Mouse (Mus musculus) T-cell, adult 2 months (primary cell): ENCODE results near the gene Tubb3.

Experiments
- DNase-seq: peaks from one replicate; pipeline ENCODE4 v3.0.0; 2022; ENCODE audit warnings: low spot score

Tubb3 gene

DNA sequence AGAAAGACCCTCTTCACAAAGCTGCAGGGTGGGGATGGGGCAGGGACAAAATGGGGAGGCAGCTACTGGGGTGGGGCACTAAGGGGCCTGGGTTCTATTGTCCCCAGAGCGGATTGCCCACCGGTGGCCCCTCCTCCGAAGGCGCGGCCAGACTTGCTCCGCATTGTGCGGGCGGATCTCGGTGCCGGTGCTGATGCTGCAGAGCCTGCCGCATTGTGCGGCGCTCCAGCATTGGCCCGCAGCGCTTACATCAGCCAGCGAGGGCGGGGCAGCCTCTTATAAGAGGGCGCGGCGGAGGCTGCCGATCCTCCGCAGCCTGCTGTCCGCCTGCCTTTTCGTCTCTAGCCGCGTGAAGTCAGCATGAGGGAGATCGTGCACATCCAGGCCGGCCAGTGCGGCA, at the start of gene Tubb3:
Gene Tubb3, plus strand, starts transcription at position 179 of the 400 bp plus-strand sequence.
- peak; percentile 63 for DNase-seq

GRCm38 (mm10) chr8:123373403-123374238, 37.6 kb upstream of the Tubb3 start, which contains the start of gene Tcf25:
TSS of gene Tcf25 (plus strand) at chr8:123373753.
- peak; percentile 98 for DNase-seq

DNA sequence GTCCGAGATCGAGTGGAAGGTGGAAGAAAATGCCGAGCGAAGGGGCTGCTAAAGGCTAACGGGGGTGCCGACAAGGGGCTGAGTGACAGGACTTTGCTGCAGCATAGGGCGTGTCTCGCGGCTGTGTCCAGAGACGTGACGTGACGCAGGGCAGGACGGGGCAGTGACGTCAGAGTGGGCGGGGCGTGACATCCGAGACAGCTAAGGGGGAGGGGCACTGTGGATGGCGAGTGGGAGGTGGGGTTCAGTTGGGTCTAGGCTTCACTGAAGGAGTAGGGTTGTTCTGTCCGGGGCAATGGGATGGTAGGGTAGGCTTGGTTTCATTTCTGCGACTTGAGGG, 37.0 kb upstream of the Tubb3 start:
- peak; percentile 91 for DNase-seq

DNA sequence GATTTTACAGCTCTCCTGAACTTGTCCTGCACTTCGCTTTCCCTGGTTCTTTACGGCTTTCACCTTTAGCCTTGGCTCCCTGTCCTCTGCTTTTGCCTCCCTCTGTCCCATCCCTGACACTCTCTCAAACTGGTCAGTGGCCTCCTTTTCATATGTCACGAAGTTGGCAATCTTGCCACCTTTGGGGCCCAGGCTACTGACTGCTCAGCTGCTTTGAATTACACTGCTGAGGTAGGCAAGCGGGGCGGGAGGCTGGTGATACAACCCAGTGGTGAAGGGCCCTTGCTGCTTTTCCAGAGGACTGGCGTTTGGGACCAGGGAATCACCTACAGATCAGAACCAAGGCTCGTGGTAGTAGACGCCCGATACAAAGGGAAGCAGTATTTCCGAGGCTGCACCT, 35.5 kb upstream of the Tubb3 start:
- no peak for DNase-seq

GRCm38 (mm10) chr8:123376106-123376505, 35.1 kb upstream of the Tubb3 start:
- DNase-seq = no peak

- no peak for DNase-seq
These were observed 29.5 kb upstream of the Tubb3 start for GRCm38 (mm10) chr8:123381711-123382110.

DNA sequence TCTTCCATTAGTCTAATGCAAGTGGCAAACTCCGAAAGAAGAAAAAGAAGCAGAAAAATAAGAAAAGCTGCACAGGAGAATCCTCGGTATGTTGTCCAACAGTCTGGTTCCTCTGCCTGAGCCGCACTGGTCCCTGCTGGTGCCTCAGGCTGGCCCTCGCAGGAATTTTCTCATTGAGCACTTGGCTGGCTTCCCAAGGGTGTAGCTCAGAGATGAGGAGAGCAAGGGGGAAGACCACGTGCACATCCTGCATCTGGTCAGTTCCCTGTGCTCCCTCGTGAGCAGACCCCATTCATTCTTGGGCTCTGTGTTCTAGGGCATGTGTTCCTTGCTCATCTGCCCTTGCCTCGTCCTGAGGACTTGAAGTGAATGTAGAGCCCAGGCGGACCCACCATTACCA, 28.7 kb upstream of the Tubb3 start:
- DNase-seq = no peak

GRCm38 (mm10) chr8:123384883-123385540, 26.2 kb upstream of the Tubb3 start:
- DNase-seq = peak; percentile 76

- no peak for DNase-seq
These were observed 24.2 kb upstream of the Tubb3 start for GRCm38 (mm10) chr8:123387041-123387440.

DNA sequence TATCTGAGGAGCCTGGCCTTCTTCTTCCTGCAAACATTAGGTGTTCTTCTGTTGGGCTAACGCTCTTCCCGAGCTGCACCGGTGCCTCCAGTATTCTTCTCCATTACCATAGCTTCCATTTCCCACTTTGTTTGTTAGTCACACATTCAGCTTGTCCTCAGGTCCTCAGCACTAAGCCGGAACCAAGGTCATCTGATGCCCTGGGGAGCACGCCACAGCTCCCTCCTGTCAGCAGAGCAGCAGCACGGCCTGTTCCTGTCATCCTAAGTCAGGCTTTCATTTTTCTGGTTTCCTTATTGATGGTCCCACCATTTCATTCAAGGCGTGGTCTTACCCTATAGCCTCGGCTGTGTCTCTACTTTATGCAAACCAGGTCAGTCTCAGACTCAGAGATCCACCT, 23.4 kb upstream of the Tubb3 start:
- no peak for DNase-seq

DNA sequence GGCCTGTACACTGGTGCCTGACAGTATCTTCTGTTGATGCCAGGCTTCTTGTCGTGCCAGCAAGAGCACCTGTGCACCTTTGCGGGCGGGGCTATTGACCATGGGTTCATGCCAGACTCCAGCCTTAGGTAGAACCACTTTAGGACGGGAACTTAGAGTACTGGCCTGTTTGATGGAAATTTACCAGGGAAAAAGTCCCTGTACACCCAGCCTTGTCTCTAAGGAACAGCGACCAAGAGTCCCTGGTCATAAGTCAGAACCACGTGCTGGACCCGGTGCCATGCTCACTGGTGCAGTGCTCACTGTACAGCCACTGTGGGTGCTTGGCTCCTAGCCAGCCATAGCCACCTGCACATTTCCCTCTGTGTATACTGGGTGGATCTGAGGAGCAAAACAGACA, 22.2 kb upstream of the Tubb3 start:
- no peak for DNase-seq

- no peak for DNase-seq
These were observed 12.9 kb upstream of the Tubb3 start for GRCm38 (mm10) chr8:123398308-123398707.

DNA sequence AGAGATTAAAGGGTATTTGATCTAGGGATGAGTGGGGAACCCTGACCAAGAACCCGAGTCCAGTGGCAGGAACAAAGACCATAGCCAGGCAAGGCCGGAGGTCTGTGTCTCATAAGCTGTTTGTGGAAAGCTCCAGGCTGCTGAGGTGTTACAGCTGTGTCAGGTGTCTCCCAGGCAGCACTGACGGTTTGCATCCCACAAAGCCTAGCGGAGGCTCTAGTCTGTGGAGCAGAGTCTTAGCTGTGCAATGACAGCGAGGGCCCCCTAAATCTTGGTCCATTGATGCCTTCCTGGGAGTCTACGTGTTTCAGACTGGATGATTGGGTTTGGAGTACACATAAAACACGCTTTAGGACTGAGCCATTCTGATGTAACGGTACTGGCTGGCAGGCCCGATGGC, 9.3 kb upstream of the Tubb3 start:
- no peak for DNase-seq

DNA sequence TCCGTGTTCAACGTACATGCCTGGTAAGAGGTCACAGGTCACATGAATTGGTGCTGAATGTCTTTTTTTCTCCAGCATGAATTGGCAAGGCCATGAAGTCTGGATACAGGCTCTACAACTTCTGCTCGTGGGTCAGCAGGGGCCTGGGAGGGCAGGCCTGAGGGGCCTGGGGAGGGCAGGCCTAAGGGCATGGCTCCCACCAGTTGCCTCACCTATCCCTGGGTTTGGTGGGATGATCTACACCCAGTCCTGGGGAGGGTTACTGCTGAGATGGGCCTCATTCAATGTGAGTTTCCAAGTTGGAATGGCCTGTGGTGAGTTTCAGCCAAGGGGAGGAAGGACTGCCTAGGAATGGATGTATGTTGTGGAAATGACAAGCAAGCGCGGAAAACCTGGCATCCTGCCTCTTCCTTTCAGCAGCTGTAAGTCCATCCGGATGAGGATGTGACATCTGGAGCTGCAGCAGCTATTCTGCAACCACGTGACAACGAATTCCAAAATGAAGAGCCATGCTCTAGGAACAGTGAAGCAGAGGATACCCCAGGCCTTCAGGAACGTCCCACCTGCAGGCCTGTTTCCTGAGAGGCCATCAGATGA, 8.4 kb upstream of the Tubb3 start:
- DNase-seq = no peak

GRCm38 (mm10) chr8:123404521-123404920, 6.7 kb upstream of the Tubb3 start:
- peak; percentile 73 for DNase-seq

GRCm38 (mm10) chr8:123406786-123407185, 4.4 kb upstream of the Tubb3 start, which contains the start of gene Mc1r:
TSS of gene Mc1r (plus strand) at chr8:123407107.
- DNase-seq = peak; percentile 73

DNA sequence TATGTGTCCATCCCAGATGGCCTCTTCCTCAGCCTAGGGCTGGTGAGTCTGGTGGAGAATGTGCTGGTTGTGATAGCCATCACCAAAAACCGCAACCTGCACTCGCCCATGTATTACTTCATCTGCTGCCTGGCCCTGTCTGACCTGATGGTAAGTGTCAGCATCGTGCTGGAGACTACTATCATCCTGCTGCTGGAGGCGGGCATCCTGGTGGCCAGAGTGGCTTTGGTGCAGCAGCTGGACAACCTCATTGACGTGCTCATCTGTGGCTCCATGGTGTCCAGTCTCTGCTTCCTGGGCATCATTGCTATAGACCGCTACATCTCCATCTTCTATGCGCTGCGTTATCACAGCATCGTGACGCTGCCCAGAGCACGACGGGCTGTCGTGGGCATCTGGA, 3.6 kb upstream of the Tubb3 start:
- DNase-seq = no peak

DNA sequence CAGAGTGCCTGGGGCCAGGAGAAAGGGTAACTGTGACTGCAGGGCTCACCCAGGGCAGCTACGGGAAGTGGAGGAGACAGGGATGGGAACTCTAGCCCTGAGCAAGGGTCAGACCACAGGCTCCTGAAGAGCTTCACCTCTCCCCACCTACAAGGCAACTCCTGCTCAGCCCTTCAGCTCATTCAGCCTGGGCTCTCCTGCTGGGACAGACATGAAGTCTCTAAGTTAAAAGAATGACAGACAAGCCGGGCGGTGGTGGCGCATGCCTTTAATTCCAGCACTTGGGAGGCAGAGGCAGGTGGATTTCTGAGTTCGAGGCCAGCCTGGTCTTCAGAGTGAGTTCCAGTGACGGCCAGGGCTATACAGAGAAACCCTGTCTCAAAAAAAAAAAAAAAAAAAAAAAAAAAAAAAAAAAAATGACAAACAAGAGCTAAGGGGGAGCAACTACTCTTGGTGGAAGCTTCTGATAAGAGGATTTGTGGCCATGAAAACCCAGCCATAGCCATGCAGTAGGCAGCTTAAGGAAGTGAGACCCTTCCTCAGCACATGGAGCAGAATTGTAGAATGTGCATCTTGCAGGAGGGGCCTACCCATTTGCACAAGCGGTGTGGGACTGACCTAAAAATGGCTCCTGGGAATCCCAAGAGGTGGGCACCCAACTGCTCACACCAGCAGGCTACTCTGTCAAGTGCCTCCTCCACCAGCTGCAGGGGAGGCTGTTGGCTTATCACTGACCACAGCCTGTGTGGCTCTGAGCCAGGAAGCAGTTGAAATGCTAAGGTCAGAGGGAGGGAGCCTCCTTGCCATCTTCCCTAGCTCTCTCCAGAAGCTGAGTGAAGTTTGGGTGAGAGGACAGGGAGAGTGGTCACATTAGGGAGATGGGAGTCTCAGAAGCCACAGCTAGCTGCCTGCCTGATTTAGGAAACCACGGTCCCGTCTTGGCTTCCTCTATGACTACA, 2.4 kb upstream of the Tubb3 start:
- DNase-seq = no peak

DNA sequence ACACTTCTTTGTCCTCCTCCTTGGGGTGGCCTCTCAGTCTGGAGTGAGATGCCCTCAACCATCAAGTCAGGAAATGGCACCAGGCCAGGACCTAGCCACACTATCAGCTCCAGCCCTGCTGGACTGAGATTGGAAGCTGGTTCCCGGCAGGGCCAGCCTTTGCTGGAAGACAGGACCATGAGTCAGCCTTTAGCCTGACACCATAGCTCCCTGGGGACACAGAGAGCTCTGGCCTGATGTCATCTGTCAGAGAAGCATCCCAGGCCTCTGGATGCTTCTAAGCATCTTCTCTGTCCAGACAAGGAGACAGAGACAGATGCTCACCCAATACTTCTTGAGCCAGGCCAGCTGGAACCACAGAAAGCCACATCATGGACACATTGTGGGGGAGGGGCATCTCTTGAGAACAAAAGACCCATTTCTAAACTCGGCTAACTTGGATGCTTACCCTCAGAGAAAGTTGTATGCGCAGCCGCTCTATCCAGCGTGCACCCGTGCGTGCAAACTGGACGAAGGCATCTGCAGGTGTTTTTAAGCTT, 1.1 kb upstream of the Tubb3 start:
- no peak for DNase-seq

- no peak for DNase-seq
These were observed 436 bp upstream of the Tubb3 start for GRCm38 (mm10) chr8:123410788-123411187.

DNA sequence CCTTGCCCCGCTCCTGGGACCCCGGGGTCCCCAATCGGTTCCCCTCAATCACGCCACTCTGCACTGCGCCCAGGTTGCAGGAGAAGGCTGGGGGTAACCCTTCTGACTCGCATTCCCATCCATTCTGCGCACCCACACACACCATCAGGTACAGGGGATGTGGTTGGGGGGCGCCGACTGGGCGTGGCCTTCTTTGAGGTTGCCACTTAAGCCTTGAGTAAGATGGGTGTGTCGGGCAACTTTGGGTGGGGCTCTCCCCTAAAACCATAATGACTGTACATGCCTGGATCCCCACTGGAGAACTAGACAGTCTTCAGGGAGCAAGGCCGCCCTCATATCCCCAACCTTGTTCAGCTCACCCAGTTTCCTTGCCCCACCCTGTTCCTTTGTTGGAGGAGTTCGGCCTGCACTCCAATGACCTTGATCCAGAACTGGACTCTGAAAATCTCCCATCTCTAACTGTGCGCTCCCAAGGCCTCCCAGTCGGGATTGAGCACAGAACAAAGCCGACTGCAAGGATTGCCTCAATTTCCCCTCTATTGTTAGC, 630 bp downstream of the Tubb3 start:
- DNase-seq = no peak
